Mouse (Mus musculus): ENCODE data around the gene Egln1.

DNA sequence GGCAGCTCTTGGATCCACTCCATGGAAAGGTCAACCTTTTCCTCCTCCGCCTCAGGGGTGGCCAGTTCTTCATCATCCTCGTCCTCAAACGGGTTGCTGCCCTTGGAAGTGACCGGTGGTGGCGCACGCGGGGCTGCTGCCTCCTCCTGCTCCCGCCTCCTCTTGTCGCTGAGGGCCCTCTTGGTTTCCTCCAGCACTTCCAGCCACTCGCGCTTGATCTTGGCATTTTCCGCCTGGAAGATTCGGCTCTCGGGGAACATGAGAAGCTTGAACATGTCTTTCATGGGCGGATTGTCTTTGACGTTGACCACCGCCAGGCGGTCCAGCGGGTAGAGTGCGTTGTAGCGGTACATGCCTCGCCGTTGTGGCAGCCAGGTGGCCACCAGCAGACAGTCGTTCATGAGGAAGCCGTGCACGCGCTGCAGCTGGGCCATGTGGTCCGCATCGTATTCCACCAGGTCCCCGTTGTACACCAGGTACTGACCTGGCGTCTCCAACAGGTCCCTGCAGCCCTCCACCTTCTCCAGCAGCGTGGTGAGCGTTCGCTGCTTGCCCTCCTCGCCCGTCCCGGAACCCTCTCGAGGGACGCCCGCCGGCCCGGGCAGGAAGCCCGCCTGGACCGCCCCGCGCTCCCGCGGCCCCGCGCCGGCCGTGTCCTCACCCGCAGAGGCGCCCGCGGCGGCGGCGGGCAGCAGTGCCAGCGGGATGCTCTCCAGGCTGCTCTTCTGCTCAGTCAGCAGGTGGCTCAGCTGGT, 52.3 kb downstream of the Egln1 start:
- TF ChIP-seq POLR2A (IDR thresholded peaks at IDR 0.05; ENCODE audit: control insufficient read depth, low read depth, low read length) (no peak), CTCF (IDR thresholded peaks at IDR 0.05; ENCODE audit: control insufficient read depth, insufficient read depth, insufficient replicate concordance, low read depth, low read length) (no peak; the same call in 1 of the 2 replicates)

Measured in testis, adult 2 months (tissue).